Mouse (Mus musculus) urinary bladder, postnatal 25 days (tissue): ENCODE data around the gene Gigyf1.
A peak's percentile ranks its signal among the peaks of the same experiment; 100 is the strongest.

ENCODE experiments used
- DNase-seq: peaks from one replicate; pipeline ENCODE4 v3.0.0; 2022; ENCODE audit warnings: low spot score

Gene Gigyf1

DNA sequence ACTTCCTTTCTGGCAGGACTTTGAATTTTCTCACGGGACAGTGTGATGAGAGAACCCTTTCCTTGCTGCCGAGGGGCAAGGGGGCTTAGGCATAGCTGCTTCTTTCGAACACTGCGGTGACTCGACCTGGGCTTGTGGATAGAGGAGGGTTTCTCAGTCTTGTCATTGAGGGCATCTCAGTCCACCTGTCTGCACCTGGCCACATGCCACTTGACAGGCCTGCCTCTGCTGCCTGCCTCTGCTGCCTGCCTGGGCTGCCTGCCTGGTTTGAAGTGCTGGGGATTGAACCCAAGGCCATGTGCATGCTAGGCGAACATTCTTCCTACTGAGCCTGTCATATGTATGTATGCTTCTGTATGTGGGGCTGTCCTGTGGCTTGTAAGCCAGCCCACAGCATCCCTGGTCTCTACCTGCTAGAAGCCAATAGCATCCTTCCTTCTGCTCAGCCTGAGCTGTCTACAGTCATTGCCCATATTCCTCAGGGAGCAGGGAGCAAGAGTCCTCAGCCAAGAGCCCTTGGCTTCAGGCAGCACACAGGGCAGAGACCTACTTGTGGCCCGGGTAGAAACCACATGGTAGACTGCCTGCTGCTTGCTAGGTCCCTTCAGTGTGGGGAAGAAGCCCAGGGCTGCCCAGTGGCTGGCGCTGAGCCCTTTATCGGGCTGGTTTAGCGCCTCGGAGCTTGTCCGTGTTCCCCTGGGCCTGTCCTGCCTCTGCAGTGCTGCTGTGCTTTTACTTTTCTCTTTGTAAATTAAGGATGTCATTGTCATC, 4.2 kb upstream of the Gigyf1 start:
- no peak for DNase-seq

DNA sequence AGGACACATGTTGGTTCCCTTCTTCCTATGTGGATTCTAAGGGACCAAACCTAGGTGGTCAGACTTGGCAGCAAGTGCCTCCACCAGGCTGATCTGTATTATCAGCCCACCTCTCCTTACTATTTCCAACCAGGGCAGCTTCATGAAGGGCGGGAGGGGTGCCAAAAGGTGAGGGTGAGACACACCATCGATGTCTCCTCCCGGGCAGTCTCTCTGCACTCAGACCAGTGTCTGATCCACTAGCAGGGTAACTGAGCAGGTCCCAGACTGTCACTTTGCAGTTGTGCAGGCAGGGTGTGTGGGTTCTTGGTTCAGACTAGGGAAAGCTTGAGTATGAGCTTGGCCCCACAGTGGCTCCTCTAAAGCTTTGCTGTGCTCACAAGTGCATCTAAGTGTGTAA, 3.5 kb upstream of the Gigyf1 start:
- no peak for DNase-seq

DNA sequence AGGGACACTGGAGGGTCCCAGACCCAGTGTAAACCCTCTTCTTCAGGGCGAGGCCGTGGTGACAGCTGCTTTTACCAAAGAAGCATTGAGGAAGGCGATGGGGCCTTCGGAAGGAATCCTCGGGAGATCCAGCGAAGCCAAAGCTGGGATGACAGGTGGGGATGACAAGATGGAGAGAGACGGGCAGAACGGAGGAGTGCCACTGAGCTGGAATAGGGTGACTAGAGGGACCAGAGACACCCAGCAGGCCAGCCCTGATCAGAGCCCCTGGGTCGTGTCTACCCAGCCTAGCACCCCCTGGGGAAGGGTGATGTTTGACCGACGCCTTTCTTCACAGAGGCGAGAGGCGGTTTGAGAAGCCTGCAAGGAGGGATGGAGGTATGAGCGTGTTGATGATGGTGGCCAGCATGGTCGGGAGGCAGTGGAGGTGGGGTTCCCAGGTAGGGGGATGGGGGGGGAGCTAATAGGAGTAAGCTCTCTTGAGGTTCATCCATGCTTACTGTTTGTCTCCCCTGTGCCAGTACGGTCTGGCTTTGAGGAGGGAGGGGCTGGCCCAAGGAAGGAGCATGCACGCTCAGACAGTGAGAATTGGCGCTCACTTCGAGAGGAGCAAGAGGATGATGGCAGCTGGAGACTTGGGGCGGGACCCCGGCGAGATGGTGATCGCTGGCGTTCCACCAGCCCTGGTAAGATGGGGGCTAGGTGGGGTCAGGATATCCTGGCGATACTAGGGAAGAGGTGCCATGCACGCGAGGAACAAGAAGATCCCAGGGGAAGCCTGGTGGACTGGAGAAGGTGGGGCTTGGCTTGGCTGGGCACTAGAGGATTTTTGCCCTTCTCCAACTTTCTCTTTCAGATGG, 1.6 kb downstream of the Gigyf1 start:
- no peak for DNase-seq

DNA sequence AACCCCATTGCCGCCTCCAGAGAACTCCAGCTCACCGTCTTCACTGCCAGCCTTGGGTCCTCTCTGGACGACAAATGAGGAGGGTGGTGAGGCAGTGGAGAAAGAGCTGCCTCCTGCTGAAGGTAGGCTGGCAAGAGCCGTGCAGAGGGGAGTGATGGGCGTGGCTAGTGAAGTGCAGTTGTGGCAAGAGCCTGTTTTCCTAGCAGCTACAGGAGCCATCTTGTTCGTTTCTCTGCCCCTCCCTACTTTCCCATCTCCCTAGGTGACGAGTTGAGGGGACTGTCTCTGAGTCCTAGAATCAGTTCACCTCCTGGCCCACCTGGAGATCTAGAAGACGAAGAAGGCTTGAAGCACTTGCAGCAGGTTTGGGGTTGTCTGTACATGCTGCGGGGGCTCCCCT, 3.5 kb downstream of the Gigyf1 start:
- no peak for DNase-seq

DNA sequence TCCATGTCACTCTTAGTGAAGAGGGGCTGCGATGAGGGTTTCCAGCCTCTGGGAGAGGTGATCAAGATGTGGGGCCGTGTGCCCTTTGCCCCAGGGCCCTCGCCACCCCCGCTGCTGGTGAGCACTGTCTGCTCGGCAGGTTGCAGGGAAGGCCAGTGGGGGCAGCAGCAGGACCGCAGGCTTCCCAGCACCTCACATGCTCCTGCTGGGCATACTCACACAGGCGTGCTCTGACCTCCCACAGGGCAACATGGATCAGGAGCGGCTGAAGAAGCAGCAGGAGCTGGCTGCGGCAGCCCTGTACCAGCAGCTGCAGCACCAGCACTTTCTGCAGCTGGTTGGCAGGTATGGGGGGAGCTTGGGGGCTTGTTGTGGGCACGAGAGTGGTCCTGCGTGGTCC, 4.4 kb downstream of the Gigyf1 start:
- no peak for DNase-seq

DNA sequence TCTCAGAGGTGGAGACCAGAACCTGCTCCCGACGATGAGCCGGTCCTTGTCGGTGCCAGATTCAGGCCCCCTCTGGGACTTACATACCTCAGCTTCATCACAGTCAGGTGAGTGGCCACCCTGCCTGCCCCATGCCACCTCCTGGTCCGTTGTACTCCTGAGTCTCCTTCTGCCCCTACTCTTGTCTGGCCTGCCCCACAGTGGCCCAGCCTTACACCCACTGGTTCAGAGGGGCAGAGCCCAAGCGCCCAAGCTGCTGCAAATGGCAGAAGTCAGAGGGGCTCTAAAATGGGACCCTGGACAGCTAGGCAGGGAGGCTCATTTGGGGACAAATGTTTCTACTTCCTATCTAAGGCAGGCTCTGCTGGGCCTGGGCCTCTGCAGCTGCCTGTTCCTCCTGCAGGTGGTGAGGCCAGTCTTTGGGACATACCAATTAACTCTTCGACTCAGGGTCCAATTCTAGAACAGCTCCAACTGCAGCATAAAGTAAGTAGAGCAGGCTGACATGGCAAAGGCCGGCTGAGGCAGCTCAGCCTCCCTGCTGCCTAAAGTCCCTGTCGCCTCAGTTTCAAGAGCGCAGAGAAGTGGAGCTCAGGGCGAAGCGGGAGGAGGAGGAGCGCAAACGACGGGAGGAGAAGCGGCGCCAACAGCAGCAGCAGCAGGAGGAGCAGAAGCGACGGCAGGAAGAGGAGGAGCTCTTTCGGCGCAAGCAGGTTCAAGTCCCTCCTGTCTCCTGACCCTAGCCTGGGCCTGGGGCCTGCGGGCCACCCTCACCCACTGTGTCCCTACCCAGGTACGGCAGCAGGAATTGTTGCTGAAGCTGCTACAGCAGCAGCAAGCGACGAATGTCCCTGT, 5.3 kb downstream of the Gigyf1 start:
- no peak for DNase-seq

DNA sequence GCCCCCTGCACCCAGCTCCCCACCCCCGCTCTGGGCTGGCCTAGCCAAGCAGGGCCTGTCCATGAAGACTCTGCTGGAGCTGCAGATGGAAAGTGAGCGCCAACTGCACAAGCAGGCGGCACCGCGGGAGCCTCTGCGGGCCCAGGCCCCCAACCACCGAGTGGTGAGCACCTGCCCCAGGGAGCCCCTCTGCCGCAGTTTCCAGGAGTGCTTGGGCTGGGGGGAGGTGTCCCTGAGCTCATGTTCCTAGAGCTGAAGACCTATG, 5.8 kb downstream of the Gigyf1 start:
- no peak for DNase-seq

DNA sequence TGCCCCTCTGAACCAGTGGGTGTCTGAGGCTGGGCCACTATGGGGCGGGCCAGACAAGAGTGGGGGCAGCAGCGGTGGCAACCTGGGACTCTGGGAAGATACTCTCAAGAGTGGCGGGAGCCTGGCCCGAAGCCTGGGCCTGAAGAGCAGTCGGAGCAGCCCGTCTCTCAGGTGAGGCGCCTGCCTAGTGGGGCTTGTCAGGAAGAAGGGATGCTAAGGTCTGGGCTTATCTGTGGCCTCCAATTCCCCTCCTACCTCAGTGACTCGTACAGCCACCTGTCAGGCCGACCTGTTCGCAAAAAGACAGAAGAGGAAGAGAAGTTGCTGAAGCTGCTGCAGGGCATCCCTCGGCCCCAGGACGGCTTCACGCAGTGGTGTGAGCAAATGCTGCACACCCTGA, 6.3 kb downstream of the Gigyf1 start:
- no peak for DNase-seq

DNA sequence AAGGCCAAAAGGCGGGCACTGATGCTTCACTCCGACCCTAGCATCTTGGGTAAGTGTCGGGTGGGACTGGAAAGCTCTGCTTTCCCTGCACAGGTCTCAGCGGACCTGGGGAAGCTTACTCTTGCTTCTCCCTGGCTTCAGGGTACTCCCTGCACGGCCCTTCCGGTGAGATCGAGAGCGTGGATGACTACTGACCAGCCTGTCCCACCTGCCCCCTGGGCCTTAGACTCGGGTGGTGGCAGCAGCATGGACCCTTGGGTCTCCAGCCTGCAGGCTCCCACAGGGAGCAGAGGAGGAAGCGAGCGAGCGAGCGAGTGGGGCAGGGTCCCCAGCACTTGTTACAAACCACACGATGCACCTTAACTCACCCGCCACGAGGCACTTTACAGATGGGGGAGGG, 7.2 kb downstream of the Gigyf1 start:
- no peak for DNase-seq

DNA sequence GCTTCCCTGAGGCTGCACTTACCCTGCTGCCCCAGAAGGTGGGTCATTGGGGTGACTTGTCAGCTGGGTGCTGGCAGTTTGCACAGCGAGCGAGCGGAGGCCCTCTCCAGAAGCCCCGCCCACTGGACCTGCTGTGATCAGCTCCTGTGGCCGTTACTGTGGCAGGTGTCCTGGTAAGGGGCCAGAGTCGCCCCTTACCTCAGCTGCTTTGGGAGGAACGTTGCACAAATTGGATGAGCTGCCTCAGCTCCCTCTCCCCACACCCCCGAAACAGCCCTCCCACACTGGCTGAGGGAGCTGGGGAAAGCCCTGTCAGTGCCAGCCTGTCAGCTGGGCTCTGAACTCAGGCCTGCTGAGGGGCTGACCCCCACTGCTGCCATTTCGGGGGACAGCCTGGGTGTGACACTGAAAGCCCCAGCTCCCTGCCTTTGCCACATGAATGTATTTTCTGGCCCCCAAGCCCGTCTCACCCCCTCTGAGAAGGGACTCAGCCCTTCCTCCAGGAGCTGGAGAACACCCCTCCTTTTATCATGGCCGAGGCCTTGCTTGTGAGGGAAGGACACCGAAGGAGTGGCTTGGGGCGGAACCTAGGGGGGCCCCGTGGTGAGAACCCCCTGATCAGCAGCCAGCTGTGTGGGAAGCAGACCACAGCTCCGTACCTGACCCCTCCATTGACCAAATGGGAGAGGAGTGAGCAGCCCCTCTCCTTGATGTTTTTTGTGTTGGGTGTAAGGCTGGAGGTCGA, 8.0 kb downstream of the Gigyf1 start:
- no peak for DNase-seq

DNA sequence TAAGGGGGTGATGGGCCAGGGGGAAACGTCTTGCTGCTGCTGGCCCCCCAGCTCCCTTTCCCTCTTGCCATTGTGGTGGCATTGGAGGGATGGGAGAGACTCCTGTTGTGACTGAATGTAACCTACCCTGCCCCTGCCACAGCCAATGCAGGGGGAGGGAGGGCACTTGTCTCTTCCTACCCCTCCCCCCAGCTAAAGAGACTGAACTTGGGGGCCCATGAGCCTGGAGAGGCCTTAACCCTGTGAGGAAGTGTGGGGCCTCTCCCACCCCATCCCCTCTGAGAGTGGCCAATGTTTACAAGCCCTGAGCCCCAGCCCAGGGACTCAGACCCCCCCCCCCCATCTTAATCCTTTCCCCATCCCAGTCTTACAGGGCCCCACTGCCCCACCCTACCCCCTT, 9.1 kb downstream of the Gigyf1 start:
- no peak for DNase-seq

DNA sequence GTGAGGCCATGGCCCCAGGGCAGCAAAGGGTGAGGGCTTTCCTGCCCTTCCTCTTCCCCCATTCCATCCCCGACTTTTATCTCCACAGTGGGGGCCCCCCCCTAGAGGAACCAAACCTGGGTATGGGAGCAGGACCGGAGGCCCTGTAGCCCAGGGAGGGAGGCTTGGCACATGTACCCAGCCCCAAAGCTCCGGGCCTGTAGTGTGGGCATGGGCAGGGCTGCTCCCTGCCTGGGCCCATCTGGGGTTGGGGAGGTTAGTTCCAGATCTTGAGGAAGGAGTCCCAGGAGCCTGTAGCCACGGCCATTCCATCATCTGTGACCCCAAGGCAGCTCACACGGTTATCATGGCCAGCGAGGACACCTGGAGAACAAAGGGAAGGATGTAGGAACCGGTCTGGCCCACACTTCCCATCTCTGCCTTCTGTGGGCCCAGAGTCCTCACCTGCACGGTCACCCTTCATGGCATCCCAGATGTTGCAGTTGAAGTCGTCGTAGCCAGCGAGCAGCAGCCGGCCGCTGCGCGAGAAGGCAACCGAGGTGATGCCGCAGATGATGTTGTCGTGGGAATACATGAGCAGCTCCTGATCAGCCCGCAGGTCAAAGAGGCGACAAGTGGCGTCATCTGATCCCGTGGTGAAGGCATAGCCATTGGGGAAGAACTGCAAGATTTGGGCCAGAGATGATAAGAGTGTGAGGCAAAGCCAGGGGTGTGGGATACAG, 10.1 kb downstream of the Gigyf1 start:
- DNase-seq: no peak

DNA sequence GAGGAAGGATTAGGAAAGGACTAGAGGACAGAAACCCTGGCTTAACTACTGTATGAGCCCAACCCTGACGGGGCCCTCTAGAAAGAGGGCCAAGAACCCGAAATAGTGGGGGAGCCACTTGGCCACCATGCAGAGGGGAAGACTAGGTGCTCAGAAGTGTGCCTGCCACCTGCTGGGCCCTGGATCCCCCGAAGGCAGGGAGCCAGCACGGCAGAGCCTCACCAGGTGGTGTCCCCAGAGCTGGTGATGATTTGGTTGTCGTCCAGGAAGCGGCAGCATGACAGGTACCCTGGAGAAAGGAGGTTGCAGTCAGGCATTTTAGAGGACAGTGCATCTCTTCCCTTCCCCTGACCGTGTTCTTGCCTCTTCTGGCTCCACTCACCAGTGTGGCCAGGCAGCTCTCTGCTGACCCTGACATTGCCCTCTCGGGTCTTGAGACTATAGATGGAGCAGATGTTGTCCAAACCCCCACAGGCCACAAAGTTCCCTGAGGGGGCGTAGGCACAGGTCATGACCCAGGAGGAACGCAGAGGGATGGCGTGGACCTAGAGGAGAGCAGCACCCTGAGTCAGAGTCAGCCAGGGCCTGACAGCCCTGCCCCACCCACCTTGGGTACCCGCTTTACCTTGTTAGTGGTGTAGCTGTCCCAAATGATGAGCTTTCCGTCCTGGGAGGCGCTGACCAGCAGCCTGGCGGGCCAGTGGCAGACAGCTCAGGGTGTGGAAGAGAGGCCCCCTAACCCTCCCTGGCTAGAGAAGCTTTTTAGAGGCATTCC, 11.1 kb downstream of the Gigyf1 start:
- no peak for DNase-seq

DNA sequence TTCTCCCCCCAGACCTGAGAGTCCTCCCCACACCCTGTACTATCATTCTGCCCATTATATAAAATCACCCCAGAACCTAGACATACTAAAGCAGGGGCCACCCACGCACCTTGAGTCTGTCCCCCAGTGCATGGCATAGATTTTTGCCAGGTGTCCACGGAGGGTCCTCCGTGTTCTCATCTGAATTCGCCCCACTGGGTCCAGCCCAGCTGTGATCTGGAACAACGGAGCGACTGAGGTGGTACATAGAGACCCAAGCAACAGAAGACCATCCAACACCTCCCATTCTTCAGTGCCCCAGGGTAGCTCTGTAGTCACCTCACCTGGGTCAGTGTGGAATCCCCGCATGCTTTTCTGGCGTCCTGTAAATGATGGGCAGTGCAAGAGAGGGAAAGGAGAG, 11.7 kb downstream of the Gigyf1 start:
- DNase-seq: no peak

DNA sequence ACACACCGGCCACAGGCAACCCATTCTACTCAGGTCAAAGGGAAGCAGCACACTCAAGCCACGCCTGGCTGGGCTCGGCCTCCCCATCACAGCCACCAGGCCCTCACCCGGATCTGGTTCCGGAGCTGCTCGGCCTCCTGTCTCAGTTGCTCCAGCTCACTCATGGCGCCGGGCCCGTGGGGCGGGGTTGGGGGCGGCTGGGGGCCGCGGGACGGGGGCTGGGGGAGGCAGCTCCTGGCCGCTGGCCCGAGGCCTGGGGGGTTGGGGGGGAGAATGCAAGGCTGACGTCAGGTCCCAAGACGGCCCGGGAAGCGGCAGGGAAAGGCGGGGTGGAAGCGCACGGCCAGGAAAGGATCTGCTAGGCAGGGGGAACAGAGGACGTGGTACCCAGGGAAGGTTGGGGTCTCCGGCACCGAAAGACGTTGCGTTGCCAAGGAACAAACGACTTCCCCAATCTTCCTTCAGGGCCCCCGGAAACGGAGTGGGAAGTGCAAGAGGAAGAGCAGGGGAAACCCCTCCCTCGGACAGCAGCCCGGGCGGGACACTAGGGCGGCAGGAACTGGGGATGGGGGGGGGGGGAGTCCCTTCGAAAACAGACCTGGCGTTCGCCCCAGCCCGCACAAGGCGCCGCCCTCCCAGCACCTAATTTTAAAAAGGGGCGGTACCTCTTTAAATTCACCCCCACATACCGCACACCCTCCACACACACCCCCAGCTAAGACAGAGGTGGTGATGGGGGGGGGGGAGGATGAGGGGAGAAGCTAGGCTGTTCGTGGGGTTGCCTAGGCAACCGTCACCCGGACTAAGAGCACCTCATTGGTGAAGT, 12.5 kb downstream of the Gigyf1 start:
- peak; percentile 47 for DNase-seq

DNA sequence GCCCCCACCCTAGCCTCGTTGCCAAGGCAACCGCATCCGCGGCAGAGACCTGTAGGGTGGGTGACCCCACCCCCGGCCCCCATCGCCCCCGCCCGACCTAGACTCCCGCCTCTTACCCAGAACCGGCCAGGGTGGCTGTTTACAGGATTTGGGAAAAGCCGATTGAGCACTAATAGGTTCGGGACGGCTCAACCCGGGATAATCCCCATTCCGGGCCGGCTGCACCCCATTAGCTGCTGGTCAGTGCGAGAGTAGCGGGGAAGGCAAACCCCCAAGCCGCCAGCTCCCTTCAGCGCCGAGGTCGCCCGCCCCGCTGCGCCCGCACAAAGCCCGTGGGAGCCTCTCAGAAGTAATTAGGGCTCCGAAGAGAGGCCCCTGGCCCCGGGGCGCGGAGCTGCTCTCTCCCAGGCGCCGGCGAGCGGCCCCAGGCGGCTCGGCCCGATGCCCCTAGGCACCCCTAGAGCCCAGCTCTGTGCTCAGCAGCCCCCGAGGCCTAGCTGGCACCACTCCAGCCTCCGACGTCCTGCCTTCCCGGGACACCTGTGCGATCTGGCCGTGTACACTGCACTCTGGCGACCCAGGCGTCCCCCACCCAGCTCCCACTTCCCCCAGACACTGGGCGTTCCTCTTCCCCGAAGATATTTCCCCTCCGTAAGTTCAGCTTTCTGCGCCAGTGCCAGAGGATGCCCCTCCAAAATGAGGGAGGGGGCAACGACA, 13.2 kb downstream of the Gigyf1 start:
- DNase-seq: peak; percentile 55

DNA sequence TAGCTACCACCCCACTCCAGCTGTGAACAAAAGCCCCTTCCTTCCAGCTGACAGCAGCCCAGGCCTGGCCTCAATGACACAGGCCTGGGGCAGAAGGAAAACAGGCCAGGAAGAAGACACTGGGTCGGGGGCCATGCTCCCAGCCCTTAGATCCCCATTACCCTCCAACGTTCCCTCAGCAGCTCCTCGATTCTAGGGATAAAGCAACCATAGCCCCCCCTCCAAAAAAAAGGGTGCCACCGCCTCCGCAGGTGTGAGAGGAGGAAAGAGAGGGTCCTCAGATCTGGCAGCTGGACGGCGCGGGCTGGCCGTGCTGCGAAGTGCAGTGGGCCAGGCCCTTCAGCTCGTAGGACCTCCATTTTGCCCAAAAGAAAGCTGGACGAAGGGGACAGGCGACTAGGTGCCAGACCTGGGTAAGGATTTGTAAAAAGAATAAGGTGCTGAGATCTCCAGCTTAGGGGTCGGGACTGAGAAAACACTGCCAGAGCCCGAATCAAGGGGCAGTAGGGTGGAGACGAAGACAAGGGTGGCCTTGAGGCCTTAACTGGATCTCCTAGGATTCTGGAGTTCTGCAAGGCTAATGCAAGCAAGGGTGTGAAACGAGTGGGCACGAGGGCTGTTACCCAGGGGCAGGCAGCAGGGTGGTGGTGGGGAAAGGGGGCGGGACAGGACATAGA, 13.9 kb downstream of the Gigyf1 start:
- DNase-seq: no peak

DNA sequence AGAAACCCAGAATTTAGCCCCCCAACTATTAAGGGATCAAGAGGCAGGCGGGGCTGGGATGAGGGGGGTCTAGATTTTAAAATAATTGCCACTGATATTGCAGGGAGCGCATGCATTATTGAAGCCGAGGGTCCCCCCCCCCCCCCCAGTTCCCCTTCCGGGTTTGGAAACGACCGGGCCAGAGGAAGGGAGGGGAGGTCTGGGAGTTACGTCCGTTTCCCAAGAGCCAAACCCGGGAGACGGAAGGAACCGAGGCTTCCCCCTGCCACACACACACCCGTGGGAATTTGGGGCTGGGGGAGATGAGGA, 14.4 kb downstream of the Gigyf1 start:
- no peak for DNase-seq
